Mouse (Mus musculus): Measurements from ENCODE around the gene Prelp. TPM values are rescaled to one million over a fixed set of nuclear protein-coding genes. Genes with fewer than 3 reads are reported as not detected.

The Prelp gene
- polyA plus RNA-seq, 1 experiment, result 2.3 TPM

DNA sequence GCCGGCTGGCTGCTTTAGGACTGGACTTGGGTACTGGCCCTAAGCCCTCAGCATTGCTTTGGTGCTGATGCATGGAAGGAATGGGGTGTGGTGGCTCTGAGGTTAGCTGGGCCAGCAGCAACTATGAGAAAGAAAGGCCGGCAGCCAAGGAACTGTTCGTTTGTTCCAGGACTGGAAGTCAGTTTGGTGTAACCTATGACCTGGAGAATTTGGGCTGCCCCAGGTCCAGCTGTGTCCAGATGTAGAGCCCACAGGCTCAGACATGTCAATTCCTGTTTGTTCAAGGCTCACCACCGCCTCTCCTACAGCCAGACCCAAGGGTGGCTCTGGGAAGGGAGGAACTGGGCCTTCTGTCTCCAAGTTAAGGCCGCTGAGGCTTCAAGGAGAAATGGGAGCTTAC lies 38.3 kb upstream of the Prelp start:
- no peak for TF ChIP-seq SRF (IDR thresholded peaks at IDR 0.05; ENCODE audit: control insufficient read depth, insufficient read length, low read depth)
- TF ChIP-seq MYOG (IDR thresholded peaks at IDR 0.05; ENCODE audit: control insufficient read depth in 1 of 3, insufficient read depth in 1 of 3, insufficient read length in 2 of 3, low read depth in 2 of 3), result peak in 1 of 3 experiments; percentile 8
- Histone ChIP-seq H3K4me2 (ENCODE audit: low read depth) (no peak overlapping the region), H3K4me3 (no peak overlapping the region), H3K79me2 (ENCODE audit: control insufficient read depth, insufficient read depth) (no peaks in the 10 kb centered on the region), H3ac (ENCODE audit: control insufficient read depth, insufficient read length) (no peak overlapping the region), H3K36me3 (ENCODE audit: control insufficient read depth, insufficient read depth) (no peaks in the 10 kb centered on the region), H3K27me3 (ENCODE audit: control insufficient read depth, insufficient read depth, insufficient read length) (no peaks in the 10 kb centered on the region)

GRCm38 (mm10) chr1:133954009-133954408 lies 32.8 kb upstream of the Prelp start:
- Histone ChIP-seq H3K4me3 (no peak overlapping the region), H3K27me3 (ENCODE audit: control insufficient read depth, insufficient read depth, insufficient read length) (no peaks in the 10 kb centered on the region), H3K4me2 (ENCODE audit: low read depth) (no peak overlapping the region), H3K79me2 (ENCODE audit: control insufficient read depth, insufficient read depth) (no peaks in the 10 kb centered on the region), H3ac (ENCODE audit: control insufficient read depth, insufficient read length) (no peak overlapping the region), H3K36me3 (ENCODE audit: control insufficient read depth, insufficient read depth) (no peaks in the 10 kb centered on the region)
- no peak for TF ChIP-seq MAX (IDR thresholded peaks at IDR 0.05; ENCODE audit: low read depth)
- no peak for TF ChIP-seq MYOD1 (IDR thresholded peaks at IDR 0.05; ENCODE audit: control insufficient read depth in 1 of 3, insufficient read length in 2 of 3, low read depth in 2 of 3)
- no peak for TF ChIP-seq USF1 (IDR thresholded peaks at IDR 0.05; ENCODE audit: low read depth)
- TF ChIP-seq POLR2AphosphoS2 (IDR thresholded peaks at IDR 0.05; ENCODE audit: insufficient read length, low read depth), result no peak
- no peak for TF ChIP-seq TCF12 (IDR thresholded peaks at IDR 0.05; ENCODE audit: insufficient read depth, poor library complexity, severe bottlenecking)
- no peak for TF ChIP-seq POLR2A (IDR thresholded peaks at IDR 0.05; ENCODE audit: insufficient read length, low read depth)
- no peak for TF ChIP-seq TCF3 (IDR thresholded peaks at IDR 0.05; ENCODE audit: insufficient read length, low read depth)
- no peak for TF ChIP-seq REST (IDR thresholded peaks at IDR 0.05; ENCODE audit: insufficient read depth, insufficient read length)
- TF ChIP-seq CEBPB (IDR thresholded peaks at IDR 0.05; ENCODE audit: insufficient read depth, poor library complexity, severe bottlenecking), result no peak
- no peak for TF ChIP-seq MYOG (IDR thresholded peaks at IDR 0.05; ENCODE audit: control insufficient read depth in 1 of 3, insufficient read depth in 1 of 3, insufficient read length in 2 of 3, low read depth in 2 of 3)
- TF ChIP-seq SRF (IDR thresholded peaks at IDR 0.05; ENCODE audit: control insufficient read depth, insufficient read length, low read depth), result no peak
- TF ChIP-seq E2F4 (IDR thresholded peaks at IDR 0.05; ENCODE audit: insufficient read depth), result no peak

DNA sequence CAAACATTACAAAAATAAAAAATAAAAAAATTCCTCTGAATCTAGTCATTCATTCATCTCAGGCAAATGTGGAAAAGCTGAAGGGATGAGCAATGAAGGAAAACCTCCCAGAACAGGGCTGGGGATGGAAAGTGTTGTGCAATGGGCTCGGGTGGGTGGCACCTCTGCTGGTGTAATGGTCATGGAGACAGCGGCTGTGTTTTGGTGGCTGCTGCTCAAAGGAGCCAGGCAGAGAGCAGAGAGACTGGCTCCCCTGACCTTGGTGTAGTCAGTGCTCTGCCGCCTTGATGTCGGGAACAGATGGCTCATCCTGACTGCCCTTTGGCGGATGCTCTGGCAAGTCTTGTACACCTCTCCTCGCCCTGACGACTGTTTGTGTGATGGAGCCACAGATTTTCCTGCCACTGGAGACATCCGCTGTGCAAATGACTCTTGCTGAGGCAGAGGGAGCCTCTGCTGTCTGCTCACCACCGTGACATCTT lies 32.1 kb upstream of the Prelp start:
- H3K27me3 ChIP-seq (ENCODE audit: control insufficient read depth, insufficient read depth, insufficient read length), result no peaks in the 10 kb centered on the region
- no peak overlapping the region for H3ac ChIP-seq (ENCODE audit: control insufficient read depth, insufficient read length)
- H3K4me2 ChIP-seq (ENCODE audit: low read depth), result peak overlapping the region; percentile 26
- no peak overlapping the region for H3K4me3 ChIP-seq
- TF ChIP-seq CEBPB (IDR thresholded peaks at IDR 0.05; ENCODE audit: insufficient read depth, poor library complexity, severe bottlenecking), result peak; percentile 93
- no peak for TF ChIP-seq MYOG (IDR thresholded peaks at IDR 0.05; ENCODE audit: control insufficient read depth in 1 of 3, insufficient read depth in 1 of 3, insufficient read length in 2 of 3, low read depth in 2 of 3)
- peak in 1 of 3 experiments; percentile 3 for TF ChIP-seq MYOD1 (IDR thresholded peaks at IDR 0.05; ENCODE audit: control insufficient read depth in 1 of 3, insufficient read length in 2 of 3, low read depth in 2 of 3)
- TF ChIP-seq USF1 (IDR thresholded peaks at IDR 0.05; ENCODE audit: low read depth), result no peak
- no peak for TF ChIP-seq SRF (IDR thresholded peaks at IDR 0.05; ENCODE audit: control insufficient read depth, insufficient read length, low read depth)
- no peak for TF ChIP-seq REST (IDR thresholded peaks at IDR 0.05; ENCODE audit: insufficient read depth, insufficient read length)
- TF ChIP-seq TCF12 (IDR thresholded peaks at IDR 0.05; ENCODE audit: insufficient read depth, poor library complexity, severe bottlenecking), result no peak
- H3K79me2 ChIP-seq (ENCODE audit: control insufficient read depth, insufficient read depth), result no peaks in the 10 kb centered on the region
- H3K36me3 ChIP-seq (ENCODE audit: control insufficient read depth, insufficient read depth), result no peaks in the 10 kb centered on the region

GRCm38 (mm10) chr1:133951598-133951997 lies 30.4 kb upstream of the Prelp start:
- no peak for TF ChIP-seq POLR2AphosphoS2 (IDR thresholded peaks at IDR 0.05; ENCODE audit: insufficient read length, low read depth)
- no peak for TF ChIP-seq E2F4 (IDR thresholded peaks at IDR 0.05; ENCODE audit: insufficient read depth)
- no peak for TF ChIP-seq MAX (IDR thresholded peaks at IDR 0.05; ENCODE audit: low read depth)
- TF ChIP-seq MYOD1 (IDR thresholded peaks at IDR 0.05; ENCODE audit: control insufficient read depth in 1 of 3, insufficient read length in 2 of 3, low read depth in 2 of 3), result no peak
- TF ChIP-seq MYOG (IDR thresholded peaks at IDR 0.05; ENCODE audit: control insufficient read depth in 1 of 3, insufficient read depth in 1 of 3, insufficient read length in 2 of 3, low read depth in 2 of 3), result no peak
- TF ChIP-seq CEBPB (IDR thresholded peaks at IDR 0.05; ENCODE audit: insufficient read depth, poor library complexity, severe bottlenecking), result no peak
- TF ChIP-seq TCF12 (IDR thresholded peaks at IDR 0.05; ENCODE audit: insufficient read depth, poor library complexity, severe bottlenecking), result no peak
- no peak for TF ChIP-seq TCF3 (IDR thresholded peaks at IDR 0.05; ENCODE audit: insufficient read length, low read depth)
- TF ChIP-seq REST (IDR thresholded peaks at IDR 0.05; ENCODE audit: insufficient read depth, insufficient read length), result no peak
- TF ChIP-seq USF1 (IDR thresholded peaks at IDR 0.05; ENCODE audit: low read depth), result no peak
- no peak for TF ChIP-seq SRF (IDR thresholded peaks at IDR 0.05; ENCODE audit: control insufficient read depth, insufficient read length, low read depth)
- Histone ChIP-seq H3K36me3 (ENCODE audit: control insufficient read depth, insufficient read depth) (no peaks in the 10 kb centered on the region), H3ac (ENCODE audit: control insufficient read depth, insufficient read length) (no peak overlapping the region)

GRCm38 (mm10) chr1:133950061-133950782 lies 29.0 kb upstream of the Prelp start:
- Histone ChIP-seq H3K4me3 (no peak overlapping the region), H3K4me2 (ENCODE audit: low read depth) (peak overlapping the region; percentile 27), H3ac (ENCODE audit: control insufficient read depth, insufficient read length) (no peak overlapping the region), H3K27me3 (ENCODE audit: control insufficient read depth, insufficient read depth, insufficient read length) (no peaks in the 10 kb centered on the region), H3K36me3 (ENCODE audit: control insufficient read depth, insufficient read depth) (no peaks in the 10 kb centered on the region), H3K79me2 (ENCODE audit: control insufficient read depth, insufficient read depth) (no peaks in the 10 kb centered on the region)
- no peak for TF ChIP-seq MYOD1 (IDR thresholded peaks at IDR 0.05; ENCODE audit: control insufficient read depth in 1 of 3, insufficient read length in 2 of 3, low read depth in 2 of 3)
- no peak for TF ChIP-seq POLR2AphosphoS2 (IDR thresholded peaks at IDR 0.05; ENCODE audit: insufficient read length, low read depth)
- no peak for TF ChIP-seq CEBPB (IDR thresholded peaks at IDR 0.05; ENCODE audit: insufficient read depth, poor library complexity, severe bottlenecking)
- TF ChIP-seq USF1 (IDR thresholded peaks at IDR 0.05; ENCODE audit: low read depth), result no peak
- TF ChIP-seq TCF12 (IDR thresholded peaks at IDR 0.05; ENCODE audit: insufficient read depth, poor library complexity, severe bottlenecking), result no peak
- no peak for TF ChIP-seq POLR2A (IDR thresholded peaks at IDR 0.05; ENCODE audit: insufficient read length, low read depth)
- TF ChIP-seq TCF3 (IDR thresholded peaks at IDR 0.05; ENCODE audit: insufficient read length, low read depth), result no peak
- TF ChIP-seq MAX (IDR thresholded peaks at IDR 0.05; ENCODE audit: low read depth), result no peak
- no peak for TF ChIP-seq MYOG (IDR thresholded peaks at IDR 0.05; ENCODE audit: control insufficient read depth in 1 of 3, insufficient read depth in 1 of 3, insufficient read length in 2 of 3, low read depth in 2 of 3)

More at GRCm38 (mm10) chr1:133951598-133951997, 30.4 kb upstream of the Prelp start:
- Histone ChIP-seq H3K4me3 (no peak overlapping the region), H3K79me2 (ENCODE audit: control insufficient read depth, insufficient read depth) (no peaks in the 10 kb centered on the region), H3K4me2 (ENCODE audit: low read depth) (no peak overlapping the region), H3K27me3 (ENCODE audit: control insufficient read depth, insufficient read depth, insufficient read length) (no peaks in the 10 kb centered on the region)
